Mouse (Mus musculus) spleen, postnatal 36 days (tissue): ENCODE results near the gene Strn3.

ENCODE experiments used
- DNase-seq, 2 experiments: peaks; one replicate each; pipeline ENCODE4 v3.0.0; 2022; ENCODE audit warnings: low spot score in 2 of 2, mixed read lengths in 1 of 2

Strn3 gene

DNA sequence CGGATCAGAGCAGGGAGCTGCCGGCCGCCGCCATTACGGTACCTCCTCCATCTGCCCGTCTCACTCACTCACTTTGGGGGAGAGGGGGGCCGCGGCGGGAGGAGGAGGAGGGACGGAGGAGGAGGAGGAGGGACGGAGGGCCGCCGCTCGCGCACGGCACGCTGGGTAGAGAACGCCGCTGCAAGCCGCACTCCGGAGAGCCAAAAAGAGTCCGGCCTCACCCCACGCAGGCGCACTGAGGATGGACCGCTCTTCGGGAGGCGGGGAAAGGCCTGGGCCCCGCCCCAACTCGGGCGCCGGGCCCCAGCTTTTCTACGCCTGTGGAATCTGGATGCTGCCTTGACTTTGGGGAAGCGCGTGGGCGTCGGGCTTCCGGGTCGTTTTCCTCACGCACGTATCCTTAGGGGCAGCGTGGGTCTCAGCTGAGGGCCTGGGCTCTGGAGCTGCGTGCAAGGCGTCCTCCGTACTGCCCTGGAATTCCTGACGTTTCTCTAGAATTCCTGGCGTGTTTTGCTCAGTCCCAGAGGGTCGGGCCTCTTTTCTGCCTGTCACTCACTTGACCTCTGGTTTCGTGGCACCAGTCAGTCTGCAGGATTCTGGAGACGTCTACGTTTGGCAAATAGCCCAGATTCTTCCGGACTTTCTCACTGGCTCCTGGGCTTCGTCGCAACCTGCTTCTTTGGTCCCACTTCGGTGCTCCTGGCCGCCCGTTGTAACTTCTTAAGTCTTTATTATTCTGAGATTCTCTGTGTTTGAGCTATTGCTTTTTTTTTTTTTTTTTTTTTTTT, at the start of gene Strn3:
Strn3 (minus strand) TSS at position 53 of the 788 bp plus-strand sequence.
- peak; percentile 97 for DNase-seq

GRCm38 (mm10) chr12:51736807-51737206, 45.1 kb upstream of the Strn3 start:
- no peak for DNase-seq

DNA sequence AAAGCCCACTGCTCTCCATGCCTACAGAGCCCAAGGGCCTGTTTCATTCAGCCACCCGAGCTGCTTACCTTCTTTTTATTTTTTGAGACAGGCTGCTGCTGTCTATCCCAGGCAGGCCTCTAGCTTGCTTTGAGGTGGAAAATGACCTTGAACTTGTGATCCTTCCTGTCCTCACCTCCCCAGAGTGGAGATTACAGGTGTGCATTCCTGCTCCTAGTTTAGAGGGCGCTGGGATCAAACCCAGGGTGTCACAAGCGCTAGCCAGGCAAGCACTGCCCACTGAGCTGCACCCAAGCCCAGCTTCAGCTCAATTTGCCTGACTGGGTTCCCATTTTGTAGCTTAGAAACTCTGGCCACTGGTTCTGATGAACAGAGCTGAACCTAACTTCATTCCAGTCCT, 44.7 kb upstream of the Strn3 start:
- no peak for DNase-seq

DNA sequence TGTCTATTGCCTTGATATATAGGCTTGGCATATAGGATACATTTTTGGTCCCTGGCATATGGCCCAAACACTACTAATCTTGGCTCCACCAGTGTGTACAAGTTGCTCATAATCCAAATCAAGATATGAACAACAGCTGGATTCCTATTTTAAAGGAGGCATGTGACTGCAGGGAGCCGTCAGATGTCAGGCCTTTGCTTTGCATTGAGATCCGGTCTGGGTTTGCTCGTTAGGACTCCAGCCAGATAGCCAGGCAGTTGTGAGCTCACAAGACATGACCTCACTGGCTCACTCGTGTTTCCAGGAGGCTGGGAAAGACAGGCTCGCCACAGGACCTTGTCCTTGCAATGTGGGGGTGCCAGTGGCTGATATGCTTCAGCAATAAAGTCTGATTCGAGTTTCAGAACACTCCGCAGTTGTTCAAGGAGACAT, 44.2 kb upstream of the Strn3 start:
- no peak for DNase-seq

DNA sequence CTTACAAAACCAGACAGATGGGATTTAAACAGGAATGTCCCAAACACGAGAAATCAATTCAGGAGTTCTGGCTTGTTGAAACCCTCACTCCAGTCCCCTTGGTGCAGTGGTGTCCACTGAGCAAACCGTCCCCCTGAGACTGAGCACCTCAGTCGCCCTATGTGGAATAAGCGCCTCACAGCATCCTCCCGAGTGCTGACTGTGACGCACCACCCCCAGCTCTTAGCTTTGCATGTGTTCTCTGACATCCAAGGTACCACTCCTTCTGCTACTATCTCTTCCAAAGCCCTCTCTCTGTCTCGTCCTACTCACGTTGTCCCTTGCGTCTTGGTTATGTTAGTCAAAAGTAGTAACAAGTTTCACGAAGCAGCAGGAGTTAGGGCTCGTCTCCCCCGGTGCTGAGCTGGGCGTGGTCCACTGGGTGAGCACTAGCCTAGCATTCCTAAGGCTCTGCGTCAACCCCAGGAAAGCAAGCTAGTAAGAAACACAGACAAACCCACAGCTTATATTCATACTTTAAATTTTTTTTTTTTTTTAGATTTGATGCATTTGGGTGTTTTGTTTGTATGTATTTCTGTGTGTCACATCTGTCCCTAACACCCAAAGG, 43.0 kb upstream of the Strn3 start:
- no peak for DNase-seq

DNA sequence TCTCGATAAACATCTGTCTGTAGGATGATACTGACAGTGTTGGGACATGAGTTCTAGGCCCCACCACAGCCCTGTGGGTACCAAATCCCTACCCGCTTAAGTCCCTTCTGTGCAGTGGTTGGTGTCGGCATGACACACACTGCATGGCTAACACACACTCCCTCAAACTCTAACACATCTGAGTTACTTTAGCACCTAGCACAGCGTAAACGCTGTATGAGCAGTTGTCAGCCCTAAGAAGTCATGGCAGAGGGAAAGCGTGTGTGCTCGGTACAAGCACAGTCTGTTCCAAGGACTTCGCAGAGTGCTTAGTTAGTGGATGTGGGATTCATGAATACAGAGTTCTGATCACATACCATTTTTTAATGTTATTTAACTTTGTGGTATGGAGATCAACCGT, 38.1 kb upstream of the Strn3 start:
- DNase-seq, result no peak

DNA sequence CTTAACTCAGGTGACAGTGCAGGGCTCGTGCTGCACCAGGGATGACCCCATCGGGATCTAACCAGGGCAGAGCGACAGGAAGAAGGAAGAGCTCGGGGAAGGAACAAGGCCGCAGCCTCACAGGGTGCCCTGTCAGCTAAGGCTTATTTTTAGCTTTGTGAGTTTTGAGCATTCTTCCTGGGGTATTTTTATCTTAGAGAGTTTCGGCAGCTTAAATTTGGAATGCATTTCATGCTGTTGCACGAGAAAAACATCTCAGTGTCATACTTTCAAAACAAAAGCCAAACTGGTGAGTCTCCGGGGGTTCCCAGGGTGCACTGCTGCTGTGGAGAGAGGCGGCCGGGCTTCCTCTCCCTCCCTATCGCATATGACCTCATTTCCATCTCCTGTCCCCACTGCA, 37.4 kb upstream of the Strn3 start:
- DNase-seq, result peak in 1 of 2 experiments; percentile 8

DNA sequence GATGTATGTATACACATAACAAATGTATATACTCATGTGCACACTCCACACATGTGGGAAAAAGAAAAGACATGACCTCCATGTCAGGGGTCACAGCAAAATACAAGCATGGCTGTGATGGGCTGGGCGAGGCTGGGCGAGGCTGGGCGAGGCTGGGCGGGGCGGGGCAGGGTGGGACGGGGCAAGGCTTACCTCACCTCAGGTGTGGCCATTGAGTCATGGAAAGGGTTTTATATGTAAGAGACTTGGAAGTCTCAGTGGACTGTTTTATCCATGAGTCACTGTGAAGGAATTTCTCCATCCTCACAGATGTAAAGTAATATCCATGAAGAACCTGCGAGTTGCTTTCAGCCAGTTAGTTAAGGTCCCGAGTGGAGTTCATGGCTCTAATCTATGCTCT, 30.1 kb upstream of the Strn3 start:
- DNase-seq, result no peak

- no peak for DNase-seq
These were observed 26.9 kb upstream of the Strn3 start for GRCm38 (mm10) chr12:51718617-51719016.

GRCm38 (mm10) chr12:51712685-51713084, 21.0 kb upstream of the Strn3 start:
- DNase-seq, result no peak

DNA sequence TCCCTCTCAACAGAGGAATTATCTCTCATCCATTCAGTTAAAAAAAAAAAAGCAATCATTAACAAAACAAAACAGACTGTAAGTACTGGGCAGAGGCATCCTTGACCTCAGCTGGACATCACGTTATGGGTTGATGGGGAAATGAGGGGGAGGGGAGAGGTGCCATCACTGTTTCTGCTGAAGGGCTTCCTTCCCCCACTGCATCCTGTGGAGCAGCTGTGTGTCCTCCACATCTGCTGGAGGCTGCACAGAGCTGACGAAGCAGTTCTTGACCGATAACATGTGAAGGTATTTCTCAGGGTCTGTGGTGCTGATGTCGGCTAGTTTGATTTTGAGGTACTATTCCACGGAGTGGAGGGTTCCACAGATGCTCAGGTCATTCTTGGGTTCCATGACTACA, 18.5 kb upstream of the Strn3 start:
- no peak for DNase-seq

DNA sequence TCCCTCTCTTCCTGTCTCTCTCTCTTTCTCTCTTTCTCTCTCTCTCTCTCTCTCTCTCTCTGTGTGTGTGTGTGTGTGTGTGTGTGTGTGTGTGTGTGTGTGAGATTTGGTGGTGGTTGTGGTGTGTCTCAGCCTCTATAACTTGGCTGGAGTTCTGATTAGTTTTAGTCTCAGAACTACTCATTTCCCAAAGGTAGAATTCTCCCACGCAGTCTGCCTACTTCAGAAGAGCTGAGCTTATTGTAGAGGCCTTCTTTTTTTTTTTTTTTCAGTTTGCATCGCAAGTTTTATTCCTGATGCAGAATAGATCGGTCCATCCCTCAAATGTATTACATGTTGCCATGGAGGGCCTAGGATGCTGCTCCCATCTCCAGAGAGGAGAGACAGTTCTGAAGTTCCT, 18.0 kb upstream of the Strn3 start:
- no peak for DNase-seq

GRCm38 (mm10) chr12:51708941-51709686, 17.4 kb upstream of the Strn3 start:
- DNase-seq, result no peak

DNA sequence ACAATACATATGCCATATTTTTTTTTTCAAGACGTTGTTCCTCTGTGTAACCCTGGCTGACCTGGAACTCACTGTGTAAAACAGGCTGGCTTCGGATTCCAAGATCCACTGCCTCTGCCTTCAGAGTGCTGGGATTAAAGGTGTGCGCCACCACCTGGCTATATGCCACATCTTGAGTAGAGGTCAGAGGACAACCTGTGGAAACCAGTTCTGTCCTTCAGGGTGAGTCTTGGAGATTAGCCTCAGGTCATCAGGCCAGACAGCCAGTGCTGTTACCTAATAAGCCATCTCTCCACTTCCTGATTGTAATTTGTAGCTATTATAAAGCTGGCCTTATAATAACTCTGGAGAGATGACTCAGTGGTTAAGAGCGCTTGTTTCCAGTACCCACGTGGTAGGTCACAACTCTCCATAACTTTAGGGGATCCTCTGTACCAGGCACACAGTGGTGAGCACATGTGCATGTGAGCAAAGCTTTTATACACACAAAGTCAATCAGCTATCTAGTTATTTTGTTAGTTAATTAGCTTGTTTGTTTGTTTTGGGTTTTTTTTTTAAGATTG, 15.1 kb upstream of the Strn3 start:
- no peak for DNase-seq

DNA sequence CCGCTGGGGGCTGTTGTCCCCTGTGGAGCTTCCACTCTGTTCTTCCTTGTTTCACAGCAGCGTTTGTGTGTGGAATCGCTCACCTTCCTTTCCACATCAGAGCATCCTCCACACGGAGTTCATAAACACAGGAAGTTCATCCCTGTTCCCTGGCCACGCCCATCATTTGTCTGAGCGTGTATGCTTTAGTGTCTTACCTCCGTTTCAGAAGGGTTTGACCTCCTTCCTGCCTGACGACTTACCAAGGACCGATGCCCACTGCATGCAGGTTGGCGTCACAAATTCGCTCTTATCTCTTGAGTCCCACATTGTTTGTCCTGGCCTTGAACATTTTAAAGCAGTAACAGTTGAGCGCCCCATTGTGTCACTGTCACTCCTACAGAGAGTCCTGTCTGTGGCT, 14.1 kb upstream of the Strn3 start:
- no peak for DNase-seq

DNA sequence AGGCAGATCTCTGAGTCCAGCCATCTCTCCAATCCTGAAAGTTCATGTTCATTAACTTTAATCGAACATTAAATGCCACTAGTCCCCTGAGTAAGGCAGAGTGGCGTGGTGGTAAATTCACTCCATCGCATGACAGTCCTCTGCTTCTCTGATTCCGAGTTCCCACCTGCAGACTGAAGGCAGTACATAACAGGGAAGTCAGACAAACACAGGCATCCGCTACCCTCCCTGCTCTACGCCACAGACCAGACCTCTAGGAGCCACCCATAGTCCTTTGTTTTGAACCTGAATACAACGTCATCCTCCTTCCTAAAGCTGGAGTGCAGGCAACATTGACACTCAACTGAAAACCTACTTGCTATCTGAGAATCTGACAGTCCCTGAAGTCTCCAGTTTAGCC, 12.9 kb upstream of the Strn3 start:
- DNase-seq, result no peak

GRCm38 (mm10) chr12:51703859-51704258, 12.2 kb upstream of the Strn3 start:
- no peak for DNase-seq

DNA sequence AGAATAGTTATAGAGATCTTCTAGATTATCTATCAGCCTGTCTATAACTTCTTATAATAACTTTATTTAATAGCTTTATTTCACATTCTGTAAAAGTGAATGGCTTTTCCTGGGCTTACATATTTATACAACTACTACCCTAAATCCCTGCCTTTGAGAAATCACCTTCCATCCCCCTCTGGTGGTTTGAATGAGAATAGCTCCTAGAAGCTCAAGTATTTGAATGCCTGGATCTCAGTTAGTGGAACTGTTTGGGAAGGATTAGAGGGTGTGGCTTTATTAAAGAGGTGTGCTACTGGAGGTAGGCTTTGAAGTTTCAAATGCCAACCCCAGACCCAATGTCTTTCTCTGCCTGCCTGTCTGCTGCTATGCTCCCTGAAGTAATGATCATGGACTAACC, 10.0 kb upstream of the Strn3 start:
- DNase-seq, result no peak

DNA sequence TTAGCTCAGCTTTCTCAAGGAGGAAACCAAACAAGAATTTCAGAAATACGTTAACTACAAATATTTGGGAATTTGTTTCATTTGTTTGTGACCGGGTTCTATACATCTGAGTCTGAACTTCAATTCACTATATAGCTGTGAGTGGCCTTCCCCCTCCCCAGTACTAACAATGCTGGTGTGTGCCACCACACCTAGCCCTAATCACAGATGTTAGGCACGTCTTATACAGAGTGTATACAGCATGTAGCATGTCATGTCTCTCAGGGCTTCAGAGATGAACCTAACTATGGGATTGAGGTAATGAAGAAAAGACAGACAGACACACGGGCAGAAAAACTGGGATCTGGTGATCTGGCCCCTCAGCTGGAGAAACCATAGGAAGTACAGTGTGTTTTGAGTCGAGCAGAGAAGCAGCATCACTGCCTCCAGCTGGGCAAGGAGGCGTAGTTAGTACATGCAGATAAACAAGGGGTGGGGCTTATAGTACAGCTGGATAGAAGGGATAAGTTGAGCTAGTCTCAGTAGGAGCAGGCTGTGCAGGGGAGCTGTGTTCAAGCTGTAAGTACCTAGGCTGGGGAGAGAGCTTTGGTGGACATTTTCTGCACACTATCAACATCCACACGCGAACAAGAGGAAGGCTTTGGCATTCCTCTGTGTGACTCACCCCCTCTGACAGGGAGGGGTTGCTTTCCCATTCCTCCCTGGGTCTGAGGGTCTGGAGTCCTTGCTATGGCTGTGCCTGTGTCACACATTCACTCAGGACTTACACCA, 8.1 kb upstream of the Strn3 start:
- peak; percentile 29 to 50 for DNase-seq

- no peak for DNase-seq
These were observed 4.5 kb upstream of the Strn3 start for GRCm38 (mm10) chr12:51696157-51696556.

DNA sequence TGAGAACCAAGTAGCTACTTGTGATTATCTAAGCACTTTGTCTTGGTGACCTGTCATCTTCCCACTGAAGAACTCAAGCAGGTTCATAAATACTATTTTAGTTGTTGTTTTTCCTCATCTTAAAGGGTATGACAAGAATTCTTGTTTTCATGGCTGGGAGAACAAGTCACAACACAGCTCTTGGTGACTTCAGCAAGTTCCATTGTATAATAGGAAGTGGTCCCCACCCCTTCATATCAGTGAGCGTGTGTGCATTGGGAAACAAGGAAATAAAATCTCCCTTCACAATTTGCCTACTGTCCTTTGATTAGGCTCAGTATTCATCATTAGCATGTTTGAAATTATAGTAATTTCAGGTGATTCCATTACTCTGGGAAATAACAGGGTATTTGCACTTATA, 3.3 kb upstream of the Strn3 start:
- DNase-seq, result no peak

DNA sequence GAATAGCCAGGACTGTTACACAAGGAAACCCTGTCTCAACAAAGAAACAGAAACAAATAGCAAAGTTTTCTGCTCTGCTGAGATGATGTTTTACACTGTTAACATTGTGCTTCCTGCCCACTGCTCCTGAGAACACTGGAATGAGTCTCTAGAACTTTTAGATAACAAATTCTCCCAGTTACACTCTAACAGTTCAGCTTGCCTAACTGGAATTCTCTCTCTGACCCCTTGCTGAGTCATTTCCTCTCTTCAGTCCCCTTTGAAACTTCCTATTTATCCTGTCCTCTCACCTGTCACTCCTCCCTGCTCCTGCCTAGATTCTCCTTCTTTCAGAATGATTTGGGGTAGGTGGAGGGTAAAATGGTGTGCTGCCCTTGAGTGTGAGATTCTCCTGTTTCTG, 2.4 kb upstream of the Strn3 start:
- no peak for DNase-seq
